Mouse (Mus musculus): Measurements from ENCODE around the gene Gm26897. TPM values are rescaled to one million over a fixed set of nuclear protein-coding genes. Genes with fewer than 3 reads are reported as not detected.

Gene Gm26897
- total RNA-seq, 4 experiments from 2014 or later: not detected

GRCm38 (mm10) chr5:111749599-111749998, 15.9 kb downstream of the Gm26897 start:
- DNase-seq (ENCODE audit: low spot score in 2 of 2): no peak

DNA sequence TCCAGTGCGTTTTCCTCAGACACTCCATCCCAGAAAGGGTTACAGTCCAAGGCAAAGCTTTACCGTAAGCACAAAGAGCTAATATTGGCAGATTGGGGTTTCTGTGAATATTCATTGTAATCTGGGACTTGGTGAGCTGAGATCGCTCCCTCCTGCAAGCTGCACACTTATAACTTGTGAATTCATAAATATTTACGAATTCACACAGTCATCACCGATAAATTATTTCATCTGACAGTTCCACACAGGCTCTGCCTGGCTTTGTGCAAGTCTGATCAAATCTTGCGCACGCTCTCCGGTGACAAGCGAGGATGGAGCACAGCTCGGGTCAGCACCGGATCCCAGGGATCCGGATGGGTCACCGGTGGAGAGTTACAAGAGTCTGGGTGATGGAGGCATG, 16.4 kb downstream of the Gm26897 start:
- DNase-seq (ENCODE audit: low spot score in 2 of 2): no peak

DNA sequence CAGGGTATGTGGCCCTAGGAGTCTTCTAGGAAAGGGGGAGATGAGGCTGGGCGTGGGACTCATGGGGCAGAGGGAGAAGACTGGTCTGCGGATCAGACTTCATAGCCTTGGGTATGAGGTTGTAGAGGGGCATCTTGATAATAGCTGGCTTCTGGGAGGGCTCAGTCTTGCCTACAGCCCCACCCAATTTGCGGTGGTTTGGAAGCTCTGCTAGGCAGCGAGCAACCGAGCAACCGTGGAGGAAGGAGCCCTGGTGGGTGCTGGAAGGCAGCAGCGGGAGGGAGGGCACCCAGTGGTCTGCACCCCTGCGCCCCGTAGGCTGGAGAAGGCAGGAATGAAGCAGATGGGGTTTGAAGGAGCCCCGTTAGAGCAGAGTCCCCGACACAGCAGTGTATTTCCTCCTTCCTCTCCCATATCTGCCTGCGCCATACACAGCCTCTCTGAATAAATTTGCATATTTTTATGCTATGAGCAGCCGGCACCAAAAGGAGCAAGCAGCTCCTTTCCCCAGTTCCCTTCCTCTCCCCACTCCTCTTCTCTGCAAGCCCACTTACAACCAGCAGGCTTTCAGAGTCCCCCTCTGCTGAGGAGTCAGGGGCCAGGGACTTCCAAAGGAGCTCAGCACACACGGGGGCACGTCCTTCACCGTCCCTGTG, 20.9 kb downstream of the Gm26897 start:
- DNase-seq (ENCODE audit: low spot score in 2 of 2): no peak

- no peak for DNase-seq (ENCODE audit: low spot score in 2 of 2)
These were observed 21.6 kb downstream of the Gm26897 start for GRCm38 (mm10) chr5:111755330-111755729.

- no peak for DNase-seq (ENCODE audit: low spot score in 2 of 2)
These were observed 27.2 kb downstream of the Gm26897 start for GRCm38 (mm10) chr5:111760721-111761480.

DNA sequence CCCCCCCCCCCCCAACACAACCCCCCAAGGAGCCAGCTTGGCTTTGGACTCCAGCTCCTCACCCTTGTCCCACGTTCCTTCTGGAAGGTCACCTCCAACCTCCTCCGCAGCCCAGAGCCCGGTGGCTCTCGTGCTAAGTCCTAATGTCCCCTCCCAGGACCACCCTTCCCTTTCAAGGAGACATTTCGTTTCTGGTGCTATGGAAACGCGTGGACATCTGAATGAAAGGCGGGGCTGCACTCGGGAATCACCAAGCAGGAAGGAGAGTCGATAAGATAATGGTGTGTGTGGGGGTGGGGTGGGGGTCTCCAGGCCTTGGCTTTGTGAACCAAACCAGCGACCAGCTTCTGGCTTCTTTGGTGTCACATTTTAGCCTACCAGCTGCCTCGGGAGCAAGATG, 27.9 kb downstream of the Gm26897 start:
- no peak for DNase-seq (ENCODE audit: low spot score in 2 of 2)

- DNase-seq (ENCODE audit: low spot score in 2 of 2): peak; percentile 56 to 81
These were observed 28.4 kb downstream of the Gm26897 start for GRCm38 (mm10) chr5:111762085-111762484.

DNA sequence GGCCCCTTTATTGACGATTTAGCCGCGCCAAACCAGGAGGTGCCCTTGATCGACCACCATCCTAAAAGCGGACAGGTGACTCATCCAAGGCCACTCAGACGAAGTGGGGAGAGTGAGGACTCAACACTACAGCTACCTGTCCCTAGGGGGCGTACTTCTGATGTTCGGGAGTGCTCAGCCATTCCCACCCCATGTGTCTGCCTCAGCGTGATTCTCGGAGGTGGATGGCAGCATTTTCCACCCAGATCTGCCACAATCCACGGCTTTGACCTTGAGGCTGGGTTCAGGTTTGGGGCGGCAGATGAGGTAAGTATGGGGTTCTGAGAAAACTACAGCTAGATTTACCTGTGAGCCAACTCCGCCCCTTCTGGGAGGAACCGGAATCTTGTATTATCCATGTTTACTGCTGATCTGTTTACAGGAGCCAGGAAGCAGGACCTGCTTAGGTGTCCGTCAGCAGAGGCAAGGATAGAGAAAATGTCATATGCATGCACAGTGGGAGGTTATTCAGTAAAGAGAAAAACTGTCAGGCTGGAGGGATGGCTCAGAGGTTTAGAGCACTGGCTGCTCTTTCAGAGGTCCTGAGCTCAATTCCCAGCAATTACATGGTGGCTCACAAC, 32.1 kb downstream of the Gm26897 start:
- DNase-seq (ENCODE audit: low spot score in 2 of 2): no peak

DNA sequence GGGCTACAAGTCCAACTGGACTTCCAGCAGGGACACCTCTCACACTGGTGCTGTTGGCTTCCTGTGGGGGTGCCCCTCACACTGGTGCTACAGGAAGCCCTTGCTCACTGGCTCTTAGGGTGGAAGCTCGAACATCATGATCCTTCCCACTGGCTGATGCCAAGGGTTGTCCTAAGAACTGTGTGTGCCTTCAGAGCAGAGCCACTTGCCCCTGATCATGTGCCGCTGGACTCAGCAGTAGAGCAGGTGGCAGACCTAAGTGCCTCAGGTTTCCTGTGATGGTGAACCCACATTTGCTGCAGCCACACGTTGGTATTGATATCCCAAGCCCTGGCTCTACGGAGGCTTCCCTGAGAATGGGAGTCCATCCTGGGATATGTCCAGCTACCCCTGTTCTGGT, 33.0 kb downstream of the Gm26897 start:
- no peak for DNase-seq (ENCODE audit: low spot score in 2 of 2)

GRCm38 (mm10) chr5:111770266-111770665, 36.5 kb downstream of the Gm26897 start:
- DNase-seq (ENCODE audit: low spot score in 2 of 2): no peak

DNA sequence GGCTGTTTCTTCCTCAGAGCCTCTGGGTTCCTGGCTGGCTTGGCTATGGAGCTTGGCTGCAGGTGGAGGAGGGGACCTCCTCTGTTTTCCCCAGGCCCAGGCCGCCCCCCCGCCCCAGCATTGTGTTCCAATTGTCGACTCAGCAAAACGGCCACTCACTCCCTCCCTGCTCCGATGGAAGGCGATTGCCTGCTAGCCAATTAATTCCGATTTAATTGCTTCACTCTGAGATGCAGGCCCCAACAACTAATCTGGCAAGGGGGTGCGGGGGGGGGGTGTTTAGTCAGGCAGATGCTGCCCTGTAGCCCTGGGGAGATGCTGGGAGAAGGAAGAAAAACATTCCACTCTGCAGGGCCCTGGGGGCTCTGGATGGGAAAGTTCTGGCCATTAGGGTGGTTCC, 38.4 kb downstream of the Gm26897 start:
- DNase-seq (ENCODE audit: low spot score in 2 of 2): no peak

DNA sequence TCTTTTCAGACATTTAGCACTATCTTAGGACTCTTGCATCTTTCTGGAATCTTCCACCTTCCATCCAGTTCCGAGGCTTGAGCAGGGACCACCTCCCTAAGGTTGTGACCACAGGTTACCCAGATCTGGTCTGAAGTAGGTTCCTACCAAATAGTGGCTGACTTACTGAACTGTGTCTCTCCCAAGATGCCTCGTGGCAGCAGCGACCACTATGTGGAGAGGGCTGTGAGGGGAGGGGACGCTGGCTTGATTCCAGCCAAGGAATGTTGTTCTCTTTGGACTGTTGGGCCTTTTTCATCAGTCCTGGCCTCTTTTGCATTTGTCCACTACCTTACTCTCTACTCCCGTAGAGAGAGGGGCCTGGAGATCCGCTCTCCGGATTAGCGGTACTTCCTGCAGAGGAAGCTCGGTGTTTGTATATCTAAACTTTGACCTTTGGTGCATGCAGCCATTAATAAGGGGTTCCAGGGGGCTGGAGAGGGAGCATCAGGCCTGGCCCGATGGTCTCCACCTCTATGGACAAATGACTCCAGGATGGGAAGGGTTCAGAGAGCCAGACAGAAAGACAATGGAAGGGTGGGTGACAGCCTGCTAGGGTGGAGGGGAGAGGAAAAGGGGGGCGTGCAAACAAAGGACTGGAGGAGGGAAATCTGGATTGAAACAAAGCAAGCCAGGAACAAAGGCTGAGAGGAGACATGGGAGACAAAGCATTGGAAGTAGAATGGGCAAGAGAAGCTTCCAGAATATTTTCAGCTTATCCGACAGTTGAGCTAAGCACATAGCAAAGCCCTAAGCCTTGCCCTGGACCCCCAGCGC, 39.1 kb downstream of the Gm26897 start:
- DNase-seq (ENCODE audit: low spot score in 2 of 2): no peak

GRCm38 (mm10) chr5:111773407-111773733, 39.6 kb downstream of the Gm26897 start:
- DNase-seq (ENCODE audit: low spot score in 2 of 2): no peak

- no peak for DNase-seq (ENCODE audit: low spot score in 2 of 2)
These were observed 42.5 kb downstream of the Gm26897 start for GRCm38 (mm10) chr5:111776246-111776645.

DNA sequence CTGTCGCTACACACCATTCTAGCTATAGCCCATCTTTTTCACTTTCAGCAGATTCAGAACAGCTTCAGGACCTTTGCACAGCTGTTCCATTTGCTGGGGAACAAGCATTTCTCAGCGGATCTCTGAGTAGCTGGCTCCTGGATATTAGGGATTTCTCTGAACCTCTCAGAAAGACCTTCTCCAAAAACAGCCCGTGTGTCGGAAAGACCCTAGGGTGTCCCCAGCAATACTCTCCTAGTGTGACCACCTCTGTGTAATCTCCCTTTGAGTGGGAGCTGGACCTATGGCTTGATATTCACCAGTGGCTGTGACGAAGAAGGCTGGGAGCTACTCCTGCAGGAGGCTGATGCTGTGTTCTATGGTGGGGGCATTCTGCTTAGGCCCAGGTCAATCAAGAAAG, 44.4 kb downstream of the Gm26897 start:
- no peak for DNase-seq (ENCODE audit: low spot score in 2 of 2)

GRCm38 (mm10) chr5:111779776-111780485, 46.2 kb downstream of the Gm26897 start:
- DNase-seq (ENCODE audit: low spot score in 2 of 2): no peak

Measured in left cerebral cortex, adult 8-10 months (tissue).